Mouse (Mus musculus) adipocyte (in vitro differentiated cells): ENCODE measurements around the gene Nup210.

Source experiments
- DNase-seq: peaks from one replicate; pipeline ENCODE4 v3.0.0-alpha.2; 2016; ENCODE audit warnings: low spot score

Nup210 gene

GRCm38 (mm10) chr6:91020810-91021209 is 95.8 kb downstream of the Nup210 start:
- DNase-seq: no peak

GRCm38 (mm10) chr6:91016600-91017230 is 99.9 kb downstream of the Nup210 start:
- DNase-seq: no peak

- peak; percentile 51 for DNase-seq
Observed at GRCm38 (mm10) chr6:91014198-91014958, 102.3 kb downstream of the Nup210 start.

DNA sequence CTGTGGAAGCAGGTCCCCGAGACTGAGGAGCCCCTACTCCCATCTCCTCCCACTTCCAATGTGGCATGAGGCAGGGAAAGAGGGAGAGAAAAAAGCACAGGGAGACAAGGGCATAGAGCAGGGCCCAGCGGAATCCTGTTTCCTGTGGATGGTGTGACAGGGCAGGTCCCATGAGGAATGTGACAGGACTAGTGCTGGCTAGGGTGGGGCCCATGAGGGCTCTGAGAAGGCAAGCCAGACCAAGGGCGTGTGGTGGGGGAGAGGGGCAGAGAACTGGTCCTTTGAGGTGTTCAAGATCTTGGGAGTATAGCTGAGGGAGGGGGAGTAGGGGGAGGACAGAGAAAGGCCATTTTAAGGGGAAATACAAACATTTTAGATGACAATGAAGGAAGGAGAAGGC is 104.2 kb downstream of the Nup210 start:
- DNase-seq: no peak

DNA sequence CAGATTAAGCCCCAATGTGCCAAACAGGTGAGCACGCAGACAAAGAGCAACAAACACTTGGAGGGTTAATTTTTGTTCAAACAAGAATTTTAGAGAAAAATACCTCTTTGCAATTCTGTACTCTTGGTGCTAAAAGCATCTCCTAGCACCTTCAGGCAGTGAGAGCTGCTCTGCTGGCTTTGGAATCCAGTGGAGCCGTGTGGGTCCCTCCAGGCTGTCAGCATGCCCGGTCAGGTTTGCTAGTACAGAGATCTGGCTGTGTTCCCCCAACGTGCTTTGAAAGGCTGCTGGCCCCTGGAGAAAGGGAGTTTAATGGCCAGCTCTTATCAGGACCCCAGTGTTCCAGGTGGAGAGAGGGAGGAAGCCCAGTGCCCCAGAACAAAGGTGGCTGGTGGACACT is 105.1 kb downstream of the Nup210 start:
- DNase-seq: no peak

- DNase-seq: no peak
Observed at GRCm38 (mm10) chr6:91008284-91008830, 108.3 kb downstream of the Nup210 start.

DNA sequence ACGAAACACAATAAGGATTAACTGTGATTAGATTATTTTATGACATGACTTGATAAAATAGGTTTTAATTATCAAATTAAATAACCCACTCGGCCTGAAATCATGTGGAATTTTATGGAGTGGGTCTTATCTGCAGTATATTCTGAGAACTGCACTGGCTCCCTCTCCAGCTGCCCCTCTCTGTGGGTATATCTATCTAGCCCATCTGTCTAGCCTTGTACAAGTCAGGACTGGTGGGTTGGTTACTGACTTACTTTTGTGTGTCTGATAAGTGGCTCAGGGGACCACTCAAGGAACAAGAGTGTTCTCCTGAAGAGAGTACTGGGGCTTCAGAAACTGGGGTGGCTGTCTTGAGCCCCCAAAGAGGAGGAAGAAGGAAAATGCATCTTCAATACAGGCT is 109.4 kb downstream of the Nup210 start:
- DNase-seq: no peak

- DNase-seq: no peak
Observed at GRCm38 (mm10) chr6:91004157-91004556, 112.5 kb downstream of the Nup210 start.

- DNase-seq: no peak
Observed at GRCm38 (mm10) chr6:91003310-91003995, 113.2 kb downstream of the Nup210 start.

- DNase-seq: no peak
Observed at GRCm38 (mm10) chr6:91001566-91001965, 115.1 kb downstream of the Nup210 start.

DNA sequence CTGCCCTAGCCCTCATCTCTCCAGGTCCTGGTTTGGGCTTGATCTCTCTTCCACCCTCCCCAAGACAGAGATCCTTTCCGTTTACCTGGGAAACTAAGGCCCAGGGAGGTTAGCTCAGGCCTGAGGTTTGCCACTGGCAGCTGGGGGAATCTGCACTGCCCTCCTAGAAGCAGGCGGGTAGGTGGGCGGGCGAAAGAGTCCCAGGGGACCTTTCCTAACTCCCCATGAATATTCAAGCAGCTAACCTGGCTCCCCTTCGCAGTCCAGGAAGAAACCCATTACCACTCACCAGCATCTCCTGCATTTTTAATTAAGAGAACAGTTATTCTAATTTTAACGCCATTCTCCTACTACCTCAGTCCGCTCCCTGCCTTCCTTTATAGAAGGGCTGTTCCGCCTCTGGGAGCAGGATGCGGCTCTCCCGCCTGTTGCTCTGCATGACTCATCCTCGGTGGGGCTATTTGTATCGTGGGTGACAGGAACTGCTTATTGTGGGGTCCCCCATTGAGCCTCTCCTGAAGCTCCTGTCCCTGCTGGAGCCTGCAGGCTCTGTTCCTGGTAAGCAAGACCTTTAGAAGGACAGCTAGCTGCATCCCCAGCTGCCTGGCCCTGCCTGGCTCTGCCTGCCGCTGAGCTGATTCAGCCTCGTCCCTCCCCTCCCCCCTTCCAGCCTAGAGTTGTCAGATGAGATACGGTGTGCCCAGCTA is 115.7 kb downstream of the Nup210 start:
- no peak for DNase-seq

DNA sequence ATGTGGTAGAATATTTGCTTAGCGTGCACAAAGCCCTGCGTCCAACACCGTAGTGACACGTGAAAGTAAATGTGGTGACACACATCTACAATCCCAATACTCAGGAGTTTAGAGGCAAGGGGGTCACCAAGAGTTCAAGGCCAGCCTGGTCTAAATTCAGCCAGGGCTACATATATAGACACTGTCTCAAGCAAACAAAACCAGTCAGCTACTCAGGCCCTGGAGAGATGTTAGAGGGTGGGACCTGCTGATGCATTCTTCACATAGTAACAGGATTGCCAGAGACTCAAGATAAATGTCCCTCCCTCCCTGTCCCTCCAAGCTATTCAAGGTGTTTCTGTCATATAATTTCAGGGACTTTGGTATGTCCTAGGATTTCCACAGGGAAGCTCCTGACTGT is 117.5 kb downstream of the Nup210 start:
- DNase-seq: no peak

- DNase-seq: peak; percentile 27
Observed at GRCm38 (mm10) chr6:90997025-90997424, 119.6 kb downstream of the Nup210 start.

DNA sequence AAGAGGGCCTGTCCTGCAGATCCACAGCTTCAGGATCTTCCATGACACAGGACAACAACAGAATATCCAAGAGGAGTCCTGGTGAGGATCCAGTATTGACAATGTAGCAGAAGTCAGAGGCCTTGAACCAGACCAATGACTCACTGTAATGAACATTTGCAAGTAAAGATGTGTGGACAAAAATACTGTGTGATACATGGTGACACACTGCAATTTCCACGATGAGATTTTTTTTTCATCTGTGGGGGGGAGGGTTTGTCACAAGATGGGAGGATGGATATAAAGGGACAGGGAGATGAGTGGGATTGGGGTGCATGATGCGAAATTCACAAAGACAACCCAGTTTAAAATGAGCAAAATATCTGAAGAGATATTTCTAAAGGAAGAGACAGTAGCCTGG is 120.4 kb downstream of the Nup210 start:
- DNase-seq: no peak

DNA sequence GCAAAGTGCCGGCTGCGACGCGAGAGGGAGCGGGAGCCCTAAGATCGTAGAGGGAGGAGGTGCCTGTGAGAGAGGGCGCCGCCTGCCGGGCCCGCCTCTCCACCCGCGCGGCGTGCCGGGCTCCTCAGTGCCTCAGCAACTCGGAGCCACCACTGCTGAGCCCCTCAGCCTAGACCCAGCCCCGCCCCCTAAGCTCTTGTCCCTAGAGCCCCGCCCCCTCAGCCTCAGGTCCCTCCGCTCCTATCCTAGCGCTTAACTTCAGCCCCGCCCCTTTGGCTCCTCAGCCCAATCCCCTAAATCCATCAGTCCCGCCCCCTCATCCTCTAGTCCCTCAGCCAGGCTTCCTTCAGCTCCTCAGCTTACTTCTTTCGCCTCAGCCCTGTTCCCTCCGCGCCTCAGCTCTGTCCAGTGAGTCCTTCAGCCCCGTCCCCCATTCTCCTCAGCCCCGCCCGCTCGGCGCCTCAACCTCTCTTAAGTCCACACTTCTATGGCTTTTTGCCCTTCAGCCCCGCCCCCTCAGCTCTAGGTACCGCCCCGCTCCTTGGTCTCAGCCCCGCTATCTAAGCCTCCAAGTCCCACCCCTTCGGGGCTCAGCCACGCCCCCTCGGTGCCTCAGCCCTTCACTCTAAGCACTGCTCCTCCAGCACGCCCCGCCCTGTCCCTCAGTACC is 127.8 kb downstream of the Nup210 start, which contains the start of gene Iqsec1:
TSS of gene Iqsec1 (minus strand) at position 38 of the 670 bp plus-strand sequence.
- no peak for DNase-seq

- DNase-seq: no peak
Observed at GRCm38 (mm10) chr6:90988299-90988625, 128.4 kb downstream of the Nup210 start.

- no peak for DNase-seq
Observed at GRCm38 (mm10) chr6:90987561-90988298, 128.9 kb downstream of the Nup210 start.

DNA sequence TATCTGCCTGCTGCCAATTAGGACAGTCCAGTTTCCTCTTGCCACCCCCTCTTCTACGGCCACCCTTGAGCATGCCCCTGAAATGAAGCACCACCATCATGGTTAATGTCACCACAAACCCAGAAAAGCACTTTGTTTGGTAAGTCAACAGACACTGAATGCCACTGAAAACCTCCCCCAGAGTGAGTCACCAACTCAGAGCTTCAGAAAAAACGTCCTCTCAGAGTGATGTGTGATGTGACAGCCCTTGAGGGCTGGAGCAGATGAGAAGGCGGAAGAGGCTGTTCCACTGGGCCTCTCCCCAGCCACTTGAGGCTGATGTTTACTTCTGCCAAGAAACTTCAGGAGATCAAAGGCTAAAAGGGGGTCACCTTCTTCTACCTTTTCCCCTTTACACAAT is 132.5 kb downstream of the Nup210 start:
- DNase-seq: no peak

- no peak for DNase-seq
Observed at GRCm38 (mm10) chr6:90974279-90974678, 142.3 kb downstream of the Nup210 start.

DNA sequence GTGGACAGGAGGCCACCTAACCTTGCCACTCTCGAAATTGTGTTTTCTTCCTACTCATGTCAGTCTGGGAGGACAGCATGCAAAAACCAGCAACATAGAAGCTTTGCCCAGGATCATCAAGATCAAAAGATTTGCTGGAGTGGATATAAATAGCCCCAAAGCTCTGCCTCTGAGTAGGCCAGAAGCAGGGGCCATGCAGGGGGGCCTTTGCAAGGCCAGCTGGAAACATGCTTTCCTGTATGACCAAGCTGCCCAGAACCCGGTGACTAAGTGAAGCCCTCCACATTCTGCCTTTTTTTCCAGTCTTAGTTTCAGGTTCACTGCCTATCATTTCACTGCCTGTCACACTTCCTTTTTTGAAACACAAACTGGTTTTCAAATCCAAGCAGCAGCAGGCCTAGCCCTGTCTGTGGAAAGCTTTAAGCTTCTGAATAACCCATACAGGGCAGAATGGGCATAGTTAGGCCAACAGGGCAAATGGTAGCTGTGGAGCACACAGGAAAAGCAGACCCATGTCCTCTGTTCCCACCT is 147.2 kb downstream of the Nup210 start:
- DNase-seq: no peak
